Mouse (Mus musculus): Measurements from ENCODE around the gene Crygn. TPM values are rescaled to one million over a fixed set of nuclear protein-coding genes. Genes with fewer than 3 reads are reported as not detected.
"Not testable (repeated sequence)": the region's sequence is repeated elsewhere in the genome, so short reads cannot be mapped to it uniquely, and the experiment has no call there.

The Crygn gene
- polyA plus RNA-seq, 1 experiment from 2014 or later, result 1.3 TPM

DNA sequence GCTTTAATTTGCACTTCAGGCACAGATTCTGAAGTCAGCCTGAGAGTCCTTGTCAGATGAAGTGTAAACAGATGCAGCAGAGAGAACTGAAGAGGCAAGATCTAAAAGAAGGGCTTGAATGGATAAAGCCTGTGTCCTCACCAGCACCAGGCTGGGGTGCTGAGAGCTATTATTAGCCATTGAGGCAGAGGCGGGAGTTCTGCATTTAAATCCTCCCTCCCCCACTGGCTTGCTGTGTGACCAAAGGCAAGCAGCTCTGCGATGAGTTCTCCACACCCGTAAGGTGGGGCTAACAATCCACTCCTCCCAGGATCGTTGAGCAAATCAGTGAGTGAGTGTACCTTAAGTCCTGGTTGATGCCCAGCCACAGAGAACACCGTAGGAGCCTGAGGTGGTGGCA is 23.2 kb upstream of the Crygn start:
- no peak overlapping the region for H3K27ac ChIP-seq (ENCODE audit: low read depth, low read length)
- WGBS, result 16% methylated on average over 5 of the region's 5 CpGs

DNA sequence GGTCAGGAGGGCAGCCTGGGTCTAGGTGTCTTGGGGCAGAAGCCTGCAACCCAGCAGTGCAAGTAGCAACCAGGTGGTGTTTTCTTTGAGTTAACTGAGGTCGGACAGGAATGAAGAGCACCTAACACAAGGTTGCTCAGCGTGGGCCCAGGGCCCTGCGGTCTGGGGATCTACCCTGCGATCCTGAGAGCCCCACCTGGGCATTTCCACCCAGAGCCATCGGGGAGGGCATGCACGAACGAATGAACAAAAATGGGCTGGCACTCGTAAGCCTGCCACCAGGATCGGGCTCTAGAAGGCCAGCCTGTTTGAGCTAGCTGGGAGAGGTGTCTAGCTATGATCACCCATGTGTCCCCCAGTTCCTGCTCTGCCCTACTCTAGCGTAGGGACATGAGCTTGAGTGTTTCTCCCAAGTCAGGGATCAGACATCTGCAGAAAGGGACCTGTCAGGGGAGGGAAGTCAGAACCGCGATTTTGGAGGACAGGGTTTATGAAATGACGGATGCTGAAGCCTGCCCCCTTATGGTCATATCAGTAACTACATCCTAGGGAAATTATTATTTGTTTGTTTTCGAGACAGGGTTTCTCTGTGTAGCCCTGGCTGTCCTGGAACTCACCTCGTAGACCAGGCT is 22.2 kb upstream of the Crygn start:
- H3K36me3 ChIP-seq (ENCODE audit: control insufficient read depth, insufficient read depth, low read length), result no peaks in the 10 kb centered on the region
- H3K27me3 ChIP-seq (replicated peaks; ENCODE audit: control insufficient read depth, insufficient read depth, low read length), result peaks cover 3% of the 10 kb centered on the region
- H3K4me1 ChIP-seq (ENCODE audit: control insufficient read depth, insufficient read depth, low read depth, low read length), result peaks cover 6% of the 10 kb centered on the region; the same call in 1 of the 2 replicates
- H3K9ac ChIP-seq (ENCODE audit: low read depth, low read length), result no peak overlapping the region
- H3K4me3 ChIP-seq (ENCODE audit: low read length), result no peak overlapping the region
- no peak for ATAC-seq
- 47% methylated on average over 15 of the region's 15 CpGs for WGBS
- no peak overlapping the region for H3K4me2 ChIP-seq (ENCODE audit: low read length)
- peaks cover 2% of the 10 kb centered on the region; the same call in 1 of the 2 replicates for H3K9me3 ChIP-seq (ENCODE audit: control insufficient read depth, low read length)
- no peak overlapping the region for H3K27ac ChIP-seq (ENCODE audit: low read depth, low read length)

More for the DNA sequence above, 23.2 kb upstream of the Crygn start:
- no peak for ATAC-seq
- Histone ChIP-seq H3K4me1 (ENCODE audit: control insufficient read depth, insufficient read depth, low read depth, low read length) (peaks cover 6% of the 10 kb centered on the region; the same call in 1 of the 2 replicates), H3K4me2 (ENCODE audit: low read length) (no peak overlapping the region), H3K27me3 (replicated peaks; ENCODE audit: control insufficient read depth, insufficient read depth, low read length) (peaks cover 3% of the 10 kb centered on the region), H3K9ac (ENCODE audit: low read depth, low read length) (no peak overlapping the region), H3K9me3 (ENCODE audit: control insufficient read depth, low read length) (peaks cover 2% of the 10 kb centered on the region; the same call in 1 of the 2 replicates), H3K36me3 (ENCODE audit: control insufficient read depth, insufficient read depth, low read length) (no peaks in the 10 kb centered on the region), H3K4me3 (ENCODE audit: low read length) (no peak overlapping the region)

DNA sequence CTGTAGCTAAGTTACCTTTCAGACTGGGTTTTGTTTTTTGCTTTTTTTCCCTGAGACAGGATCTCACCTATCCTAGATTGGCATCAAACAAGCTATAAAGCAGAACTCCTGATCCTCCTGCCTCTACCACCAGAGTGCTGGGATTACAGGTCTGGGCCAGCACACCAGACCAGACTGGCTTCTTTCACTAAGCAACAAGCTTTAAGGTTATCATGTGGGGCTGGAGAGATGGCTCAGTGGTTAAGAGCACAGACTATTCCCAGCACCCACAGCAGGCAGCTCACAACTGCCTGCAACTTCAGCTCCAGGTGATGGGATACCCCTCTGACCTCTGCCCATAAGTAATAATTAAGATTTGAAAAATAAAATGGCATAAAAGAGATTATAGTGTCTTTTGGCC is 21.5 kb upstream of the Crygn start:
- H3K4me3 ChIP-seq (ENCODE audit: low read length), result no peak overlapping the region
- H3K4me1 ChIP-seq (ENCODE audit: control insufficient read depth, insufficient read depth, low read depth, low read length), result peaks cover 6% of the 10 kb centered on the region; the same call in 1 of the 2 replicates
- no peaks in the 10 kb centered on the region for H3K9me3 ChIP-seq (ENCODE audit: control insufficient read depth, low read length)
- no peaks in the 10 kb centered on the region for H3K36me3 ChIP-seq (ENCODE audit: control insufficient read depth, insufficient read depth, low read length)
- H3K4me2 ChIP-seq (ENCODE audit: low read length), result no peak overlapping the region
- H3K27me3 ChIP-seq (replicated peaks; ENCODE audit: control insufficient read depth, insufficient read depth, low read length), result peaks cover 3% of the 10 kb centered on the region
- H3K9ac ChIP-seq (ENCODE audit: low read depth, low read length), result no peak overlapping the region
- no peak for ATAC-seq
- H3K27ac ChIP-seq (ENCODE audit: low read depth, low read length), result no peak overlapping the region

DNA sequence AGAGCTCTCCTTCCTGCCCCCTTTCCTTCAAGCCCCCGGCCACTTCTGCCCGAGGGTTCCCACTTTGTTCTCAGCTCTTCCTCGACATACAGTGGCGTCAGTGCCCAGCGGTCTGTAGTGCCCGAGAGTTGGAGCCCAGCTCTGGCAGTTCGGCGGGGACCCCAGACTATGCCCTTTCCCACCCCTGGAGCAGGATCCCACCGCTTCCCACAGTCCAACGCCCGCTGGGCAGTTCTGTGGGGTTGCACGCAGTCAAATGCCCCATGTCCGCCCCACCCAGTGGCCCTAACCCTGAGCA is 21.0 kb upstream of the Crygn start:
- peak overlapping the region; percentile 5; the same call in 1 of the 2 replicates for H3K4me3 ChIP-seq (ENCODE audit: low read length)
- no peaks in the 10 kb centered on the region for H3K9me3 ChIP-seq (ENCODE audit: control insufficient read depth, low read length)
- peak overlapping the region; percentile 41 for H3K4me2 ChIP-seq (ENCODE audit: low read length)
- H3K4me1 ChIP-seq (ENCODE audit: control insufficient read depth, insufficient read depth, low read depth, low read length), result peaks cover 6% of the 10 kb centered on the region; the same call in 1 of the 2 replicates
- no peak; the same call in 1 of the 2 replicates for ATAC-seq
- H3K27me3 ChIP-seq (replicated peaks; ENCODE audit: control insufficient read depth, insufficient read depth, low read length), result peaks cover 3% of the 10 kb centered on the region
- H3K9ac ChIP-seq (ENCODE audit: low read depth, low read length), result peak overlapping the region; percentile 24; the same call in 1 of the 2 replicates
- no peaks in the 10 kb centered on the region for H3K36me3 ChIP-seq (ENCODE audit: control insufficient read depth, insufficient read depth, low read length)
- WGBS, result 27% methylated on average over 13 of the region's 13 CpGs
- no peak overlapping the region for H3K27ac ChIP-seq (ENCODE audit: low read depth, low read length)

DNA sequence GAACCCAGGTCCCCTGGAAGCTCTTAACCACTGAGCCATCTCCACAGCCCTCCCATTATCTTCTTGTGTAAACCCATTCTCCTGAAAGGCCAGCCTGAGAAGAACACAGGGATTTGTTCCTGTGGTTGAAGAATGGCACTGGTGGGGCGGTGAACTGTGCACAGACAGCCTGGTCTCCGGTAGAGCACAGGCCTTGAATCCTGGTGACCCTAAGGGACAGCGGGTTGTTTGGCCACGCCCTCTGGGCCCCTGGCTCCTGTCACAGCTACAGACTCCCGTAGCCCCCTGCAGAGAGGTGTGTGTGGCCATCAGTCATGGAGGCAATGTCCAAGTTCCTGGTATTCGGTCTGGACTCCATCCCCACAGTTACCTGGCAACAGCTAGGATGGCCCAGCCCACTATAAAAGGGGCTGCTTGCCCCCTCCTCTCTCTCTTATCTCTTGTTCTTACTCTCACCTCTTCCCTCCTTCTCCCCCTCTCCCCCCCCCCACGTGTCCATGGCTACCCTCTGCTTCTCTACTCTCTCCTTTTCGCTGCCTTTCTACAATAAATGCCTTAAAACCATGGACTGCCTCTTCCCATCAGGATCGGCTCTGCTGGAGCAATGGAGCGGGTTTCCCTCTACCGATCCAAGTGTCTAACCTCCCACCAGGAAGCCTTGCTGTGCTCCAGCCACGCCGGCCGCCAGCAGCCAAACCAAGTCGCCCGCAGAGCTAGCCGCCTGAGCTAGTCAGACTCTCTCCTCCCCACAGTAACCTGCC is 20.5 kb upstream of the Crygn start:
- 11% methylated on average over 17 of the region's 17 CpGs for WGBS
- peak; percentile 54 for ATAC-seq
- peak overlapping the region; percentile 41 for H3K4me2 ChIP-seq (ENCODE audit: low read length)
- H3K4me1 ChIP-seq (ENCODE audit: control insufficient read depth, insufficient read depth, low read depth, low read length), result peaks cover 6% of the 10 kb centered on the region; the same call in 1 of the 2 replicates
- peaks cover 3% of the 10 kb centered on the region for H3K27me3 ChIP-seq (replicated peaks; ENCODE audit: control insufficient read depth, insufficient read depth, low read length)
- H3K36me3 ChIP-seq (ENCODE audit: control insufficient read depth, insufficient read depth, low read length), result no peaks in the 10 kb centered on the region
- H3K9ac ChIP-seq (ENCODE audit: low read depth, low read length), result peak overlapping the region; percentile 24; the same call in 1 of the 2 replicates
- no peak overlapping the region for H3K27ac ChIP-seq (ENCODE audit: low read depth, low read length)
- H3K4me3 ChIP-seq (ENCODE audit: low read length), result peak overlapping the region; percentile 5; the same call in 1 of the 2 replicates
- H3K9me3 ChIP-seq (ENCODE audit: control insufficient read depth, low read length), result no peaks in the 10 kb centered on the region

DNA sequence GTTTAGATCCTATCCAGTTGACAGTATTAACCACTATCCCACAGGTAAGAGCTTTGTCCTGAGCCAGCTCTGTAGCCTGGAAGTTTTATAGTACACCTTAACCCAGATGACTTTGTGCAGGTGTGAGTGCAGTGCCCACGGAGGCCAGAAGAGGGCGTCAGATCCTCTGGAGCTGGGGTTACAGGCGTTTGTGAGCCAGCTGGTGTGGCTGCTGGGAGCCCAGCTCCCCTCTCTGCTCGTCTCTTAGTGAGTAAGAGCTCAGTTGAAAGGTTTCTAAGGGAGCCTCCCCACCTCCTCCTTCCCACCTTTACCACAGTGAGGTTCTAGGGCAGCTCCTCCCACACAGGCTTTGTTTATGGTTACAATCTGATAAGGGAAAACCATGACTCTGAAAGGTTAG is 18.9 kb upstream of the Crygn start:
- H3K27ac ChIP-seq (ENCODE audit: low read depth, low read length), result no peak overlapping the region
- no peak overlapping the region for H3K4me3 ChIP-seq (ENCODE audit: low read length)
- H3K4me2 ChIP-seq (ENCODE audit: low read length), result no peak overlapping the region
- no peak for ATAC-seq
- no peaks in the 10 kb centered on the region for H3K36me3 ChIP-seq (ENCODE audit: control insufficient read depth, insufficient read depth, low read length)
- no peaks in the 10 kb centered on the region for H3K9me3 ChIP-seq (ENCODE audit: control insufficient read depth, low read length)
- no peak overlapping the region for H3K9ac ChIP-seq (ENCODE audit: low read depth, low read length)
- WGBS, result 60% methylated on average over 4 of the region's 4 CpGs
- peaks cover 6% of the 10 kb centered on the region; the same call in 1 of the 2 replicates for H3K4me1 ChIP-seq (ENCODE audit: control insufficient read depth, insufficient read depth, low read depth, low read length)
- H3K27me3 ChIP-seq (replicated peaks; ENCODE audit: control insufficient read depth, insufficient read depth, low read length), result peaks cover 3% of the 10 kb centered on the region

DNA sequence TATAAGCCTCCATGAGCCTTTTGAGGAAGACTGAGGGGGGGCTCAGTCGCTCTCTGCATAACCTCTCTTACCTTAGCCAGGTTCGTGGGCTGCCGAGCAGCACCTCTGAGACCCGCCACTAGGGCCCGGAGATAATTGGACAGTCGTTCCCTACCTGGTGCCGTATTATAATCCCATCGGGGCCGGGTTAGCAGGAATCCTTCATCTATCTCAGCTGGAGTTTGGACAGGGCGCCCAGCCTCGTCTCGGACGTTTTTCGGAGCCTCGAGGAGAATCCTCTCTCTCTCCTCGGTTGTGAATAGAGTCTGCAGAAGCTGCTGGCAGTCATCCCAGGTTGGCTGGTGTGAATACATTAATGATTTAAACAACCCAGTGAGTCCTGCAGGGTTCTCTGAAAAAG is 16.7 kb upstream of the Crygn start:
- not testable (repeated sequence) for H3K4me1 ChIP-seq (ENCODE audit: control insufficient read depth, insufficient read depth, low read depth, low read length); H3K27ac ChIP-seq (ENCODE audit: low read depth, low read length); H3K36me3 ChIP-seq (ENCODE audit: control insufficient read depth, insufficient read depth, low read length); H3K9ac ChIP-seq (ENCODE audit: low read depth, low read length); H3K4me3 ChIP-seq (ENCODE audit: low read length); H3K9me3 ChIP-seq (ENCODE audit: control insufficient read depth, low read length); H3K27me3 ChIP-seq (replicated peaks; ENCODE audit: control insufficient read depth, insufficient read depth, low read length); ATAC-seq
- 0 out of 2 replicates have a peak overlapping the region, but pooled peaks have one; percentile 15 for H3K4me2 ChIP-seq (ENCODE audit: low read length)
- 64% methylated on average over 16 of the region's 16 CpGs for WGBS

DNA sequence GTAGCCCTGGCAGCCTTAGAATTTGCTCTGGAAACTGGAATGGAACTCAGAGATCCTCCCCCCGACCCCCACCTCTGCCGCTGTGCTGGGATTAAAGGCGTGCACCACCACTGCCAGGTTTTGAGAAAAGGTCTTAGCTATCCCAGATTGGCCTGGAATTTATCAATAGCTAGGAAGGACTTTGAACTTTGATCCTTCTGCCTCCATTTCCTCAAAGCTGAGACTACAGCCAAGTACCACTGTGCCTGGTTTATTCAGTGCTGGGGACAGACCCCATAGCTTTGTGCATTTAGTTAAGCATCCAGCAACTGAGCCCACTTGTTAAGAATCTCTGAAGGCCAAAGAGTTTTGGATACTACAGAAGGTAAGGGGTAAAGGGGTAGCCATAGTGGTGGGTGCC is 877 bp downstream of the Crygn start:
- Histone ChIP-seq H3K9me3 (ENCODE audit: control insufficient read depth, low read length) (no peaks in the 10 kb centered on the region), H3K27ac (ENCODE audit: low read depth, low read length) (no peak overlapping the region), H3K9ac (ENCODE audit: low read depth, low read length) (no peak overlapping the region), H3K36me3 (ENCODE audit: control insufficient read depth, insufficient read depth, low read length) (no peaks in the 10 kb centered on the region), H3K4me3 (ENCODE audit: low read length) (no peak overlapping the region), H3K27me3 (replicated peaks; ENCODE audit: control insufficient read depth, insufficient read depth, low read length) (no peaks in the 10 kb centered on the region), H3K4me2 (ENCODE audit: low read length) (no peak overlapping the region), H3K4me1 (ENCODE audit: control insufficient read depth, insufficient read depth, low read depth, low read length) (no peaks in the 10 kb centered on the region)
- WGBS, result 57% methylated on average over 3 of the region's 3 CpGs
- no peak for ATAC-seq

DNA sequence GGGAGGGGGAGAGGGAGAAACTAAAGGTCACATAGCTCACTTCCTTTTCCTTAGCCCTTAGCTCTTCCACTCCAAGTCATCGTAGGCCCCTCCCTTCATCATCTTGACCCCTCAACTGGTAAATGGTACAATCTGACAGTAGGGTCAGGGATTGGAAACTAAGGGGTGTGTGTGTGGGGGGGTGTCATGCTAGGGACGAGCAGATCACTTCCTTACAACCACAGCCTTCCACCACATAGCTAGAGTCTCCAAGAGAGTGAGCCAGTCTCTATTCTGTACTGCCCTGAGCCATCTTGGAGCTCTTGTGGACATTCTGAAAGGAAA is 5.7 kb downstream of the Crygn start:
- no peak overlapping the region for H3K4me3 ChIP-seq (ENCODE audit: low read length)
- no peak for ATAC-seq
- no peaks in the 10 kb centered on the region for H3K27me3 ChIP-seq (replicated peaks; ENCODE audit: control insufficient read depth, insufficient read depth, low read length)
- no peak overlapping the region for H3K27ac ChIP-seq (ENCODE audit: low read depth, low read length)
- H3K36me3 ChIP-seq (ENCODE audit: control insufficient read depth, insufficient read depth, low read length), result no peaks in the 10 kb centered on the region
- H3K4me2 ChIP-seq (ENCODE audit: low read length), result peak overlapping the region; percentile 90
- H3K9me3 ChIP-seq (ENCODE audit: control insufficient read depth, low read length), result no peaks in the 10 kb centered on the region
- WGBS, result 11% methylated on average over 2 of the region's 2 CpGs
- H3K9ac ChIP-seq (ENCODE audit: low read depth, low read length), result no peak overlapping the region
- peaks cover 11% of the 10 kb centered on the region for H3K4me1 ChIP-seq (ENCODE audit: control insufficient read depth, insufficient read depth, low read depth, low read length)
